Mouse (Mus musculus) neural tube, embryonic 10.5 days (tissue): ENCODE measurements around the gene Fam83g.

Source experiments
- DNase-seq: peaks from one replicate; pipeline ENCODE4 v3.0.0-alpha.2; 2017; ENCODE audit warnings: low spot score; ENCODE audit errors: extremely low spot score

Fam83g gene

GRCm38 (mm10) chr11:61652216-61652615 is 31.7 kb upstream of the Fam83g start:
- DNase-seq: no peak

- DNase-seq: no peak
Measured at GRCm38 (mm10) chr11:61652686-61653447, 31.0 kb upstream of the Fam83g start, which contains the start of gene Grap. Gene Grap, plus strand, starts transcription at chr11:61653265.

DNA sequence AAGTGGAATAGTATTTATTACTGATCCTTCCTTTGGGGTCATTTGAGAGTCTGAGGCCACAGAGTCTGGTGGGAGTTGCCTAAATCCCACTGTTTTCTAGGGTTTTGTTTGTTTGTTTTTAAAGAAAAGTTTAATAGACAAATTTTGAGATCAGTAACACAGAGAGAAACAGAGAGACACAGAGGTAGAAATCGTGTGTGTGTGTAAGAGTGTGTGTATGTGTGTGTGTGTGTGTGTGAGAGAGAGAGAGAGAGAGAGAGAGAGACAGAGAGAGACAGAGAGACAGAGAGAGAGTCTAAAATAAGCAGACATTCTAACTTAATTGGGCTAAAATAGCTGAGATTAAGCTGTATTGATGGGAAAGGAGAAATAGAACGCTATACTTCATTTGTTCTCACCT is 30.3 kb upstream of the Fam83g start:
- DNase-seq: no peak

GRCm38 (mm10) chr11:61654786-61655311 is 29.0 kb upstream of the Fam83g start:
- DNase-seq: no peak

DNA sequence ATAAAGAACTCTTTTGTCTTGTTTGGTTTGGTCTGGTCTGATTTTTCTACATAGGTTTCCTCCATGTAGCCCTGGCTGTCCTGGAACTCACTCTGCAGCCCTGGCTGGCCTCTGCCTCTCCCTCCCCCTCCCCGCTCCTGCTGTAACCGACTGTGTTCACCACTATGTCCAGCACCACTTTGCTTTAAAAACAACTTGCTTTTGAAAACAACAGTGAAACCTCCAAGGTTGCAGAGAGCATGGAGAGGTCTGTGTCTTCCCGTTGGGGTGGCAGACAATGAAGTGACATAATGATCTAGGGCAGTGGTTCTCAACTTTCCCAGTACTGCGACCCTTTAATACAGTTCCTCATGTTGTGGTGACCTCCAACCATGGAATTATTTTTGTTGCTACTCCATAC is 28.2 kb upstream of the Fam83g start:
- no peak for DNase-seq

- DNase-seq: no peak
Measured at GRCm38 (mm10) chr11:61656148-61656850, 27.6 kb upstream of the Fam83g start.

- DNase-seq: no peak
Measured at GRCm38 (mm10) chr11:61657432-61657831, 26.5 kb upstream of the Fam83g start.

DNA sequence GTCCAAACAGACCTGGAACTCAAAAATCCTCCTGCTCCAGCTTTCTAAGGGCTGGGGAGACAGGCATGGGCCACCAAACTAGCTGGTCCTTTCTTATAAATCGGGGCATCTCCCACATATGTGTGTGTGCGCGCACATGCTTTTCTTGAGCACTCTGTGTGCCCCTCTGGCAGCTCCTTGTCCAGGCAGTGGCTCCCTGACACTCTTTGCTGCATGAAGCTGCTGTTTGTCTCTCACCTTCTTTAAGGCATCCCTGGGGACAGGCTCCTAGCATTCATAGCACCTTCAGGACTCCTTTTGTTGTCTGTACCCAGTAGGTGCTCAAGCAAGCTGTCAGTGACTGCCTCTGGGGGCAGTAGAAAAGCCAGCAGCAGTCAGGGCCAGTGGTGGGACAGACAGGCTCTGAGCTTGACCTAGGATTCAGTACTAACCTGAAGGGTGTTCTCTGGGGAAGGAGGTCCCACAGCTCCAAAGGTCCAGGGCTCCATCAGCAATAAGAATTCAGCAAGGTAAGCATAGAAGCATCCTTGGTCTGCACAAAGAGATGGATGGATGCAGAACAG is 25.4 kb upstream of the Fam83g start:
- no peak for DNase-seq

DNA sequence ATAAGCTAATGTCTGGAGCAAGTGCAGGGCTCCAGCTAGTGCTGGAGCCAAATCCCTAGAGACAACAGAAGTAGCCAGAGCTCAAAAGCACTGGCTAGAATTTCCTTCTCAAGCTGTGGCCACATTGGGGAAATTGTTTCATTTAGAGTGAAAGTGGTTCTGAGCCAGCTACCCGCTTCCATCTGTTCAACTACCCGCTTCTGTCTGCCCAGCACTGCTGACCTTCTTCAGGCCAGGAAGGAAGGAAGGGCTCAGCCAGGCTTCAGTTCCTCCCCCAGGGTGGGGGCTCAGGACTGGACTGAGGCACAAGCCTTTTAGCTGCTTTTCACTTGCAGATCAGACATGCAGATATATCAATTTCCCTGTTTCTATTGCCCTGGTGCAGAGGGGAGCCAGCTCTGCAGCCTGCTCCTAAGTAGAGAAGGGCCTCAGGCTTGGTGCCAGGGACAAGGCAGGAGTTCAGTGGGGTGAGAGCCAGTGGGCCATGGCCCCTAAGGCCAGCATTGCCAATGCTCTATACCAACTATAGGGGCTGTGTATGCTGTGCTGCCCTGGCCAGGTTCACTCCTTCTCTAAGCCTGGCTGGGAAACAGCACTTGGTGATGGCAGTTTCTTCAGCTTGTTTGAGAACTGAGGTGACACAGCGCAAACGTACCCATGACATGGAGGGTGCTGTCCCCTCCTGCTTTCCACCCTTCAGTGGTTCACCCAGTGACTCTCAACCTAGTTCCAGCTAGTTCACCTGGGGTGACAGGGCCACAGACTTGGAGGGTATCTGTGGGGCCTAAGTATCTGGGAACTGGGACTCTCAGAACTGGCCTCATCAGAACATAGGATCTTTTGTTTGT is 24.7 kb upstream of the Fam83g start:
- DNase-seq: no peak

DNA sequence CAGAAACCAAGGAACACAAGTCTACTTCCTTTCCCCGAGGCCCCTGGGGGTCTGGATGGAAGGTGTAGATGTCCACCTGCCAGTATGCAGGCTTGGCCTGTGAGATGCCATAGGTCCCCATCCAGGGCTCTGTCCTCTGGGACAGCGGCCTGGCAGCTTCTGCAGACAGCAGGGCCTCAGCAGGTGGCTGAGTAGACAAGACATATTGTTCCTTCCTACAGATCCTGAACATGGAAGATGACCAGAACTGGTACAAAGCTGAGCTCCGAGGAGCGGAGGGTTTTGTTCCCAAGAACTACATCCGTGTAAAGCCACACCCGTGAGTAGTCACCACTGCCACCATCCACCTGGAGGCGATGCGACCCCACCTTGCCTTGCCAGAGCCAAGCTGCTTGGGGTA is 23.9 kb upstream of the Fam83g start:
- no peak for DNase-seq

DNA sequence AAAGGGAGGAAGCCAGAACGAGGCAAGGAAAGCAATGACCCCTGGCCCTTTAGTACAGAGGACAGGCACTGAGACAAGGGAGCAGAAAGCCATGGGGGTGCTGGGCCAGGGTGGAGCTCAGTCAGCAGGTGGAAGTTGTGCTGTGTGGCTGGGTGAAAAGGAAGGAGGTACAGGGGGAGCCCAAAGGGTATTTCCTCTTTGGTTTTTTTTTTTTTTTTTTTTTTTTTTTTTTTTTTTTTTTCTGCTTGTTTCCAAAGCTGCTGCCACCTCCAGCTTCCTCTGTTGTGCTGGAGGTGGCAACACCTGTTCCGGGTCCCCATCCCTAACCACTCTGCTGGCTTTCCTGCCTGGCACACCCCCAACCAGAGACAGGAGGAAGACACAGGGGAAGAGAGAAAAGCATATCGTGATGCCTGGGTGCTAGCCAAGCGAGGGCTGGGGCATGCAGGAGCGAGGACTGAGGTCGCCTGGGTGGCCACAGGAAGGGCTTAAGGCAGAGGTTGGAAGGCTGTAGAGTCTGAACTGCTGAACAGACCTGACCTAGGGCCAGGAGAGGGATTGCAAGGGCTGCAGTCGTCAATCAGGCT is 23.0 kb upstream of the Fam83g start:
- DNase-seq: no peak

GRCm38 (mm10) chr11:61662189-61662588 is 21.7 kb upstream of the Fam83g start:
- DNase-seq: no peak

- DNase-seq: no peak
Measured at GRCm38 (mm10) chr11:61665401-61665800, 18.5 kb upstream of the Fam83g start.

GRCm38 (mm10) chr11:61665991-61666799 is 17.7 kb upstream of the Fam83g start:
- peak; percentile 50 for DNase-seq

GRCm38 (mm10) chr11:61667248-61667647 is 16.6 kb upstream of the Fam83g start:
- no peak for DNase-seq

- DNase-seq: no peak
Measured at GRCm38 (mm10) chr11:61667782-61668181, 16.1 kb upstream of the Fam83g start.

DNA sequence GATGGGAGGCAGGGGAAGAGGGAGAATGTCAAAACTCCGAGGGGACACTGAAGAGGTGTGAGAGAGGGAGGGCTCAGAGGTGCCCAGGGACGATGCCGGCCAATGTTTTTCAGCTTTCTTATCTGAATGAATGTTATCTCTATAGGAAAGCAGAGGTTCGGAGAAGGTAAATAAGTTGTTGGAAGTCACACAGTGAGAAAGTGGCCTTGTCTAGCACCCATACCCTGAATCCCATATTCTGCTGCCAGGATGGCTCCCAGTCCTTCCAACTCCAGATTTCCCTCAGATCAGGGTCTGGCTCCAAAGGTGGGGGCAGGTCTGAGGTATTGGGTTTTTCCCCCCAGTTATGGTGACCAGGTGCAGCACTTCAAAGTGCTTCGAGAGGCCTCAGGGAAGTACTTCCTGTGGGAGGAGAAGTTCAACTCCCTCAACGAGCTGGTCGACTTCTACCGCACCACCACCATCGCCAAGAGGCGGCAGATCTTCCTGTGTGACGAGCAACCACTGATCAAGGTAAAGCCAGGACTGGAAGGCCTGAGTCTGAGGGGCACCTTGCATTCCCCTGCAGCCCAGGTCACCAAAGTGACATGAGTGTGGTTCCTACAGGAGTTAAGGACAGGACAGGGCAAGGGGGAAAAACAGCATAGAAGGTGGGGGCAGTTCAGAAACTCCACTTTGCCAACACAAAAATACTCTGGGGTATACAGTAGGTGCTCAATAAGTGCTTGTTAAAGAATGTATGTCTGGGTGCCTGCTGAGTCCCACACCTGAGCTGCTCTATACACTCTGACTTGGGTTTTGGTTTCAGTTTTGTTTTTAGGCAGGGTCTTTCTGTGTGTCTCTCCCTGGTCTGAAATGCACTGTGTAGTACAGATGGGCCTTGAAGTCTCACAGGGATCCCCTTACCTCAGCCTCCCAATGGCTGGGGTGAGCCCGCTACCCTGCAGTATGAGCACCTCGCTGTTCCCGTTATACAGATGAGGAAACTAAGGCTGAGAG is 14.1 kb upstream of the Fam83g start:
- no peak for DNase-seq

GRCm38 (mm10) chr11:61671781-61672383 is 12.0 kb upstream of the Fam83g start:
- no peak for DNase-seq
